Mouse (Mus musculus) adipocyte (in vitro differentiated cells): ENCODE data around the gene Art3.

Experiments used
- DNase-seq: peaks from one replicate; pipeline ENCODE4 v3.0.0-alpha.2; 2016; ENCODE audit warnings: low spot score

Gene Art3

GRCm38 (mm10) chr5:92413982-92414375, 82.4 kb downstream of the Art3 start:
- DNase-seq = no peak

DNA sequence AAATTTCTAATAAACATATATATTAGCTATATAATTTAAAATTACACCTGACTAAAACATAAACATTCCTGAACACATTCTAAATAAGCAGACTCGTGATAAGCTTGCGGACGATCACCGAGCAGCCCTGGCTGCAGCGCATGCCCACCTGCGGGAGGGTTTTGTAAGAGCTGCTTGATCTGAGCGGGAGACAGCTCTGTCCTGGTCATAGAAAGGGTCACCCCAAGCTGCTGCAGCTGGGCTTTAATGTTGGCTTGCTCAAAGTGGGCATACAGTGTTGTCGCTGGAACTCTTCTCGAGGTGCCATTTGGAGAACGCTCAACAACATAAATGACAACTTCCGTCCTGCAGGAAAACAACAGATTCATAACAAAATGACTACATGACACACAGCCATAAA, 92.5 kb downstream of the Art3 start:
- DNase-seq = no peak

- DNase-seq = peak; percentile 61
These were observed 99.1 kb downstream of the Art3 start for GRCm38 (mm10) chr5:92430723-92431122.

GRCm38 (mm10) chr5:92431611-92432010, 100.0 kb downstream of the Art3 start:
- no peak for DNase-seq

- no peak for DNase-seq
These were observed 102.4 kb downstream of the Art3 start for GRCm38 (mm10) chr5:92434070-92434469.

DNA sequence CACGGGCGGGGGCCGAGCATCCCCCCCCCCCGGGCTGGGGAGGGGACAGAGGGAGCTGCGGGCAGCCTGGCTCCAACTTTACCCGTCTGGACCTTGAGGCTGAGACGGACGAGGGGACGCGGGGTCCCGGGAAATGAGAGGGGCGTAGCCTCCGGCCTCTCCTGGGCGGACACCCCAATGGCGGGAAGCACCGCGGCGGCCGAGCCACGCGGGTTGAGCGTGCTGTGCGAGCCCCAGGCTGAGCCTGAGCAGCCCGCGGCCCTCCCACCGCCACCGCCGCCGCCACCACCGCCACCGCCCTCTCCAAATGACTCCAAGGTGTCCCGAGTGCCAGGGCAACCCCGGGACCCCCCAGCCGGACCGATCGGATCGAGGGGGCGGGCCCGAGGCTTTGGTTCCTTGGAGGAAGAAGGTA, 103.0 kb downstream of the Art3 start:
- peak; percentile 21 for DNase-seq

DNA sequence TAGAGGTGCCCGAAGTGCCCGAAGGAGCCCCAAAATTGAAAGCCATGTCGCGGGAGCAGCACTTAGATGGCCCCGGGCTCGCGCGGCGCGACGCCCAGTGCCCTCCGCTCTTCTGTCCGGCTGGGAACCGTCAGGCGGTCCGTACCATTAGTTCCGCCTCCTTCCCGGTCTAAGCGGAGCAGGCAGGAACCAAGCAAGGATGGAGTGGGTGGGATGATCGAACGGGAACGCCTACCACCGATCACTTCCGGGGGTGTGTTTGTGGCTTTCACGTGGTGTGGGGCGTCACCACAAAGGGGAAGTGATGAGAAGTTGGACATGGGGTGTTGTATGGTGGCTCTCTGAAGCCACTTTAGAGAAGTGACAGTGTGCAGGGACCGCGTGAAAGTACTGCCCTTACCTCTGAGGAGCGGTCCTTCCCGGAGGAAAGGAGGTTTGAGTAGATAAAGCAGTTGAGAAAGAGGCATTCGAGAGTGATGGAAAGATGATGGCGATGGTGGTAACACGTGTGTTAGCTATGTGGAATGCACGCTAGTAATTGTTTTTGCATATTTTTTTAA, 103.5 kb downstream of the Art3 start, which contains the start of gene Nup54:
Gene Nup54, minus strand, starts transcription at position 195 of the 560 bp plus-strand sequence.
- peak; percentile 98 for DNase-seq

DNA sequence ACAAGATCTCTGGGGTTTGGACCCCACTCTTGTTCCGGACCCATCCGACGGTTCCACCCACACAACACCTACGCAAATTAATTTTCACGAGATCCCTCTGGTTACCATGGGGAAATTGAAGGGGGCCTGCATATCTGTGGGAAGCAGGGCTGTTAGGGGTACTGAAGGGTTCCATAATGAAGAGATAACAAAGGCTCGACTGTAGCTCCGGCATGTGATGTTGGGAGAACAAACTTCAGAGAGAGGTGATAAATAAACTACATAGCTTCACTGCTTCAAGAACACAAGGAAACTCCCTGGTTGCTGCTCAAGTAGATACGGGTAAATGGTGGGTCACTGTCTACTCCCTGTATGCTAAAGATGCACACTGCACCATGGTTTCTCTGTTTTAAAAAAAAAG, 106.9 kb downstream of the Art3 start:
- no peak for DNase-seq

- peak; percentile 70 for DNase-seq
These were observed 109.9 kb downstream of the Art3 start for GRCm38 (mm10) chr5:92441494-92441893.

GRCm38 (mm10) chr5:92442914-92443313, 111.3 kb downstream of the Art3 start:
- DNase-seq = no peak

- DNase-seq = no peak
These were observed 113.4 kb downstream of the Art3 start for GRCm38 (mm10) chr5:92445016-92445415.

- no peak for DNase-seq
These were observed 115.1 kb downstream of the Art3 start for GRCm38 (mm10) chr5:92446736-92447135.

DNA sequence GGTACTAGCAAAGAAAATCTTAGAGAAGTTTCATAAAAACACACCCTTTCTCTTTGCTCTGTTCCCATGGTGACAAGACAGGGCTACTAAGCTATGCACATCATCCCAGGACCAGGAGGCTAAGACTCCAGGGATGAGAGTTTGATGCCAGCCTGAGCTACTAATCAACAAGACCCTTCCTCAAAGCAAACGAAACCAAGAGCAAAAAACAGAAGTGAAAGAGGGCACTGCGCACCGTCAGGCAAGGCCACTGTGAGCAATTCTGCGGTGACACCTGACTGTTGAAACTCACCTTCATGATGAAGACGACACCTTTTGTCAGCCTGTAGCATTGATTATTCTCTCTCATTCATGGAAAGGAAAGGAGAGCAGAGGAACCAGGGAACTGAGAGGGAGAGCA, 121.2 kb downstream of the Art3 start:
- DNase-seq = no peak

DNA sequence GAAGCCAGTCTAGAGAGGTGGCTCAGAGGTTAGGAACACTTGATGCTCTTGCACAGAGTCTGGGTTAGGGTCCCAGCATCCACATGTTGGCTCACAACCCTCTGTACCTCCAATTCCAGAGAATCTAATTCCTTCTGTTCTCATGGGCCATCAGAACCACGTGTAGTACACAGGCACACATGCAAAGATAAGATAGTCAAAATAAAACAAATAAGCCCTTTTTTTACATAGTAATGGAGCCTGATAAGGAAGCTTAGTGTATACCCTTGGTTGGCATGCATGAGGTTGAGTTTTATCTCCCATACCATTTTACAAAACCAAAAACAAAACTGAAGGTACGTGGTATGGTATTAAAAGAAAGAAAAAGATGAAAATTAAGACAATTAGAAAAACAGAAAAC, 125.8 kb downstream of the Art3 start:
- DNase-seq = no peak

DNA sequence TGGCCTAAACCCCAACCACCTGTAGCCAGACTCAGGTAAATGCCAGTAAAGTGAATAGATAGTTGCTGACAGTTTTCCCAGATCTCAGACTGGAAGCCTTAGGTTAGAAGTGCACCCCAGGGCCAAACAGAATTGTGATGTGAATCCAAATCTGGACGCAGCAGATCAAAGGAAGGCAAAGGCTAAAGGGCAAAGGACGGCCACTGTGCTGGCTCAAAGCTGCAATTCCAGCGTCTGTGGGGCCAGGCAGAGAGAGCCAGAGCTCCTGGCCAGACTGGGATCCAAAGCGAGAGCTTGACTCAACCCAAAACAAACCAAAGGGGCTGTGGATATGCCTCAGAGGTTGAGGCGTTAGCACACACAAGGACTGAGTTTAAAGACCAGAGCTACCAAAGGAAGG, 127.1 kb downstream of the Art3 start:
- DNase-seq = no peak

GRCm38 (mm10) chr5:92461321-92461720, 129.7 kb downstream of the Art3 start:
- peak; percentile 74 for DNase-seq
